Mouse (Mus musculus): Measurements from ENCODE around the gene Tab1. TPM values are rescaled to one million over a fixed set of nuclear protein-coding genes. Genes with fewer than 3 reads are reported as not detected.
A peak's percentile ranks its signal among the peaks of the same experiment; 100 is the strongest.

Tab1 gene
- polyA plus RNA-seq, 1 experiment from 2014 or later: 35.7 TPM

- no peak overlapping the region for H3K9ac ChIP-seq (ENCODE audit: low read length)
- no peaks in the 10 kb centered on the region for H3K36me3 ChIP-seq (ENCODE audit: control insufficient read depth, insufficient read depth, low read length)
- H3K27ac ChIP-seq (ENCODE audit: low read depth, low read length): no peak overlapping the region
- DNase-seq (ENCODE audit: low spot score): no peak
- ATAC-seq (ENCODE audit: insufficient read depth, low FRiP score, low TSS enrichment): no peak
- peaks cover 8% of the 10 kb centered on the region for H3K4me1 ChIP-seq (ENCODE audit: control insufficient read depth, insufficient read depth, low read length)
- peak overlapping the region; percentile 88 for H3K4me2 ChIP-seq (ENCODE audit: low read depth)
- H3K27me3 ChIP-seq (ENCODE audit: control insufficient read depth, insufficient read depth, low read length): peaks cover 19% of the 10 kb centered on the region
- WGBS: 16% methylated on average over 7 of the region's 7 CpGs
- no peaks in the 10 kb centered on the region for H3K9me3 ChIP-seq (ENCODE audit: control insufficient read depth, low read length)
- peak overlapping the region; percentile 66 for H3K4me3 ChIP-seq (ENCODE audit: low read depth, low read length)
Measured at GRCm38 (mm10) chr15:80092041-80092441, 40.9 kb upstream of the Tab1 start.

DNA sequence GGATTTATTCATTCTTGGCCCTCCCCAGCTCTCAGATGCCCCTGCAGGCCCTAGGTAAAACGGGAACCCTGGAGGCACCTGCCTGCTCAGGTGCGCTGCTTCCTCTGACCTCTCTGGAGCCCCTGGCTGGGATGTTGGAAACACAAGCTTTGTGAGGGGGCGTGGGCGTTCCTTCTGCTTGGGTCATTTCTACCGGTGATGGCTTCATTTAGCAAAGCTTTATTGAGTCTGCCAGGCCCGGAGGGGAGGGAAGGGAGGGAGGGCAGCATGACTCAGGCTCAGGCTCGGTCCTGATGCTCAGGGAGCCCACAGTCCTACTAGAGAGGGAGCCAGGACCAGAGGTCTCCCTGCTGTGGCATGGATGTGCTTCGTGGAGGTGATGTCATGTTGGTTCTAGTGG lies 40.3 kb upstream of the Tab1 start:
- Histone ChIP-seq H3K4me1 (ENCODE audit: control insufficient read depth, insufficient read depth, low read length) (peaks cover 11% of the 10 kb centered on the region), H3K9ac (ENCODE audit: low read length) (no peak overlapping the region), H3K27ac (ENCODE audit: low read depth, low read length) (no peak overlapping the region), H3K36me3 (ENCODE audit: control insufficient read depth, insufficient read depth, low read length) (no peaks in the 10 kb centered on the region), H3K27me3 (ENCODE audit: control insufficient read depth, insufficient read depth, low read length) (peaks cover 19% of the 10 kb centered on the region), H3K4me3 (ENCODE audit: low read depth, low read length) (no peak overlapping the region), H3K9me3 (ENCODE audit: control insufficient read depth, low read length) (no peaks in the 10 kb centered on the region), H3K4me2 (ENCODE audit: low read depth) (peak overlapping the region; percentile 88)
- DNase-seq (ENCODE audit: low spot score) (no peak), ATAC-seq (ENCODE audit: insufficient read depth, low FRiP score, low TSS enrichment) (no peak)
- 10% methylated on average over 8 of the region's 8 CpGs for WGBS

- no peak for DNase-seq (ENCODE audit: low spot score)
- Histone ChIP-seq H3K4me2 (ENCODE audit: low read depth) (no peak overlapping the region), H3K4me3 (ENCODE audit: low read depth, low read length) (no peak overlapping the region), H3K36me3 (ENCODE audit: control insufficient read depth, insufficient read depth, low read length) (no peaks in the 10 kb centered on the region), H3K9me3 (ENCODE audit: control insufficient read depth, low read length) (no peaks in the 10 kb centered on the region), H3K9ac (ENCODE audit: low read length) (no peak overlapping the region), H3K4me1 (ENCODE audit: control insufficient read depth, insufficient read depth, low read length) (peaks cover 11% of the 10 kb centered on the region), H3K27me3 (ENCODE audit: control insufficient read depth, insufficient read depth, low read length) (peaks cover 19% of the 10 kb centered on the region), H3K27ac (ENCODE audit: low read depth, low read length) (no peak overlapping the region)
- no peak for ATAC-seq (ENCODE audit: insufficient read depth, low FRiP score, low TSS enrichment)
- 96% methylated on average over 13 of the region's 13 CpGs for WGBS
Measured at GRCm38 (mm10) chr15:80094201-80094600, 38.7 kb upstream of the Tab1 start.

- Histone ChIP-seq H3K9ac (ENCODE audit: low read length) (no peak overlapping the region), H3K36me3 (ENCODE audit: control insufficient read depth, insufficient read depth, low read length) (no peaks in the 10 kb centered on the region), H3K4me1 (ENCODE audit: control insufficient read depth, insufficient read depth, low read length) (peaks cover 11% of the 10 kb centered on the region), H3K4me2 (ENCODE audit: low read depth) (no peak overlapping the region), H3K9me3 (ENCODE audit: control insufficient read depth, low read length) (no peaks in the 10 kb centered on the region), H3K27me3 (ENCODE audit: control insufficient read depth, insufficient read depth, low read length) (peaks cover 19% of the 10 kb centered on the region), H3K4me3 (ENCODE audit: low read depth, low read length) (no peak overlapping the region), H3K27ac (ENCODE audit: low read depth, low read length) (no peak overlapping the region)
- ATAC-seq (ENCODE audit: insufficient read depth, low FRiP score, low TSS enrichment): no peak
- no peak for DNase-seq (ENCODE audit: low spot score)
- WGBS: 76% methylated on average over 1 of the region's 1 CpGs
Measured at GRCm38 (mm10) chr15:80095596-80095995, 37.3 kb upstream of the Tab1 start.

GRCm38 (mm10) chr15:80096406-80096805 lies 36.5 kb upstream of the Tab1 start:
- Histone ChIP-seq H3K4me2 (ENCODE audit: low read depth) (no peak overlapping the region), H3K4me3 (ENCODE audit: low read depth, low read length) (no peak overlapping the region), H3K36me3 (ENCODE audit: control insufficient read depth, insufficient read depth, low read length) (no peaks in the 10 kb centered on the region), H3K9ac (ENCODE audit: low read length) (no peak overlapping the region), H3K9me3 (ENCODE audit: control insufficient read depth, low read length) (no peaks in the 10 kb centered on the region), H3K27me3 (ENCODE audit: control insufficient read depth, insufficient read depth, low read length) (peaks cover 16% of the 10 kb centered on the region), H3K4me1 (ENCODE audit: control insufficient read depth, insufficient read depth, low read length) (peaks cover 11% of the 10 kb centered on the region), H3K27ac (ENCODE audit: low read depth, low read length) (no peak overlapping the region)
- ATAC-seq (ENCODE audit: insufficient read depth, low FRiP score, low TSS enrichment) (no peak), DNase-seq (ENCODE audit: low spot score) (no peak)
- WGBS: 76% methylated on average over 10 of the region's 10 CpGs

GRCm38 (mm10) chr15:80096946-80097881 lies 35.7 kb upstream of the Tab1 start:
- Histone ChIP-seq H3K27me3 (ENCODE audit: control insufficient read depth, insufficient read depth, low read length) (peaks cover 8% of the 10 kb centered on the region), H3K4me3 (ENCODE audit: low read depth, low read length) (no peak overlapping the region), H3K9ac (ENCODE audit: low read length) (peak overlapping the region; percentile 42), H3K9me3 (ENCODE audit: control insufficient read depth, low read length) (no peaks in the 10 kb centered on the region), H3K36me3 (ENCODE audit: control insufficient read depth, insufficient read depth, low read length) (no peaks in the 10 kb centered on the region), H3K4me1 (ENCODE audit: control insufficient read depth, insufficient read depth, low read length) (peaks cover 5% of the 10 kb centered on the region; the same call in 1 of the 2 replicates), H3K4me2 (ENCODE audit: low read depth) (no peak overlapping the region), H3K27ac (ENCODE audit: low read depth, low read length) (no peak overlapping the region)
- no peak for ATAC-seq (ENCODE audit: insufficient read depth, low FRiP score, low TSS enrichment)
- 19% methylated on average over 16 of the region's 20 CpGs for WGBS
- DNase-seq (ENCODE audit: low spot score): peak; percentile 61

DNA sequence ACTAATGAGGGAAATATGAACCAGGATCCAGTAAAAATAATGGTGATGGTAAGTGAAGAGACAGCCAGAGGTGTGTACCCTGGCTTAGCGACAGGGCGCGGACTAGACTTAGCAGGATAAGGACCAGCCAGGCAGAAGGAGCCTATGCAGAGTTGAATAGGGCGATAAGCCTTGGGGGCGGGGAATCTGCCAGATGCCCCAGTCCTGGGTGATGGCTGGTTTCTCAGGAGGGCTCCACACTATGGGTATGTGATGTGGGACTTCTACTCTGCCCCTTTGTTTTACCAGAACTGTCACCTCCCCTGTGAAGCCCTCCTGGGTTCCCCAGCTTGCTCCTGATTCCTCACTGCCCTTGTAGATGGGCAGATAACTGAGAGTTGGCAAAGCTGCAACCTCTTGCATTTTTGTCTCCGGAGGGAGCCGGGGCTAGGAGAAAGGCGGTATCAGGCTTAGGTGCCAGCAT lies 34.9 kb upstream of the Tab1 start:
- WGBS: 35% methylated on average over 8 of the region's 8 CpGs
- ATAC-seq (ENCODE audit: insufficient read depth, low FRiP score, low TSS enrichment): no peak
- Histone ChIP-seq H3K27ac (ENCODE audit: low read depth, low read length) (no peak overlapping the region), H3K4me2 (ENCODE audit: low read depth) (no peak overlapping the region), H3K9ac (ENCODE audit: low read length) (no peak overlapping the region), H3K9me3 (ENCODE audit: control insufficient read depth, low read length) (no peaks in the 10 kb centered on the region), H3K36me3 (ENCODE audit: control insufficient read depth, insufficient read depth, low read length) (no peaks in the 10 kb centered on the region), H3K27me3 (ENCODE audit: control insufficient read depth, insufficient read depth, low read length) (peaks cover under 1% of the 10 kb centered on the region), H3K4me1 (ENCODE audit: control insufficient read depth, insufficient read depth, low read length) (0 out of 2 replicates have a peak, but pooled peaks cover 3% of the 10 kb centered on the region), H3K4me3 (ENCODE audit: low read depth, low read length) (no peak overlapping the region)
- DNase-seq (ENCODE audit: low spot score): no peak

- no peak for ATAC-seq (ENCODE audit: insufficient read depth, low FRiP score, low TSS enrichment)
- no peaks in the 10 kb centered on the region for H3K9me3 ChIP-seq (ENCODE audit: control insufficient read depth, low read length)
- no peak overlapping the region for H3K27ac ChIP-seq (ENCODE audit: low read depth, low read length)
- H3K9ac ChIP-seq (ENCODE audit: low read length): no peak overlapping the region
- H3K4me2 ChIP-seq (ENCODE audit: low read depth): no peak overlapping the region
- H3K36me3 ChIP-seq (ENCODE audit: control insufficient read depth, insufficient read depth, low read length): no peaks in the 10 kb centered on the region
- no peaks in the 10 kb centered on the region; the same call in 1 of the 2 replicates for H3K27me3 ChIP-seq (ENCODE audit: control insufficient read depth, insufficient read depth, low read length)
- H3K4me1 ChIP-seq (ENCODE audit: control insufficient read depth, insufficient read depth, low read length): 0 out of 2 replicates have a peak, but pooled peaks cover 3% of the 10 kb centered on the region
- DNase-seq (ENCODE audit: low spot score): no peak
- no peak overlapping the region for H3K4me3 ChIP-seq (ENCODE audit: low read depth, low read length)
- WGBS: 55% methylated on average over 9 of the region's 9 CpGs
Measured at GRCm38 (mm10) chr15:80098809-80099208, 34.1 kb upstream of the Tab1 start.

- ATAC-seq (ENCODE audit: insufficient read depth, low FRiP score, low TSS enrichment): no peak
- H3K4me1 ChIP-seq (ENCODE audit: control insufficient read depth, insufficient read depth, low read length): 0 out of 2 replicates have a peak, but pooled peaks cover 3% of the 10 kb centered on the region
- DNase-seq (ENCODE audit: low spot score): no peak
- H3K27me3 ChIP-seq (ENCODE audit: control insufficient read depth, insufficient read depth, low read length): no peaks in the 10 kb centered on the region; the same call in 1 of the 2 replicates
- H3K4me3 ChIP-seq (ENCODE audit: low read depth, low read length): no peak overlapping the region
- H3K27ac ChIP-seq (ENCODE audit: low read depth, low read length): no peak overlapping the region
- 84% methylated on average over 3 of the region's 3 CpGs for WGBS
- H3K36me3 ChIP-seq (ENCODE audit: control insufficient read depth, insufficient read depth, low read length): no peaks in the 10 kb centered on the region
- H3K4me2 ChIP-seq (ENCODE audit: low read depth): no peak overlapping the region
- no peak overlapping the region for H3K9ac ChIP-seq (ENCODE audit: low read length)
- no peaks in the 10 kb centered on the region for H3K9me3 ChIP-seq (ENCODE audit: control insufficient read depth, low read length)
Measured at GRCm38 (mm10) chr15:80099477-80099876, 33.5 kb upstream of the Tab1 start.

Data from neural tube, embryonic 11.5 days (tissue).